Mouse (Mus musculus): ENCODE results near the gene Rnf212.

GRCm38 (mm10) chr5:108760002-108760401, 14.8 kb downstream of the Rnf212 start:
- TF ChIP-seq USF1 (IDR thresholded peaks at IDR 0.05; ENCODE audit: low read depth) (no peak), CTCF (IDR thresholded peaks at IDR 0.05; ENCODE audit: control insufficient read depth, insufficient read depth, insufficient read length) (no peak), MYOD1 (IDR thresholded peaks at IDR 0.05; ENCODE audit: control insufficient read depth, insufficient read length, low read depth) (no peak), FOSL1 (IDR thresholded peaks at IDR 0.05; ENCODE audit: insufficient read depth, low read length, poor library complexity, severe bottlenecking) (no peak), MYOG (IDR thresholded peaks at IDR 0.05; ENCODE audit: control insufficient read depth, extremely low read depth, insufficient read length) (no peak), MAX (IDR thresholded peaks at IDR 0.05) (no peak), CEBPB (IDR thresholded peaks at IDR 0.05; ENCODE audit: low read depth) (no peak)

Measured in C2C12 (cell line).